Mouse (Mus musculus) brown adipose tissue, adult 24 weeks (tissue): ENCODE results near the gene Gm49373. TPM values are rescaled to one million over a fixed set of nuclear protein-coding genes. Genes with fewer than 3 reads are reported as not detected.
A peak's percentile ranks its signal among the peaks of the same experiment; 100 is the strongest.

ENCODE experiments used
- H3K27ac ChIP-seq: fragments of 200-500 bp; replicated peaks from 2 replicates; pipeline ENCODE4 v1.5.1; 2012; ENCODE audit warnings: low read depth, mild to moderate bottlenecking, low read length
- H3K4me1 ChIP-seq: fragments of 200-500 bp; 2 replicates; pipeline ENCODE4 v1.6.1; 2012; ENCODE audit warnings: low read length, mixed read lengths; ENCODE audit not compliant: control insufficient read depth, insufficient read depth, insufficient read length
- H3K4me3 ChIP-seq: fragments of 200-500 bp; 2 replicates; pipeline ENCODE4 v1.5.1; 2012; ENCODE audit warnings: low read depth, mild to moderate bottlenecking, low read length, moderate library complexity; ENCODE audit not compliant: insufficient read depth
- polyA plus RNA-seq: library from polyadenylated mRNA; stranded (reverse); fragments of >200 nt; gene quantifications from 2 replicates; pipeline ENCODE4 v1.2.4, GENCODE M21; 2012; ENCODE audit not compliant: missing spikeins, insufficient read depth, insufficient read length

Gm49373 gene
- polyA plus RNA-seq = 0.79 TPM in 1 of 2 replicates, not detected in the other

DNA sequence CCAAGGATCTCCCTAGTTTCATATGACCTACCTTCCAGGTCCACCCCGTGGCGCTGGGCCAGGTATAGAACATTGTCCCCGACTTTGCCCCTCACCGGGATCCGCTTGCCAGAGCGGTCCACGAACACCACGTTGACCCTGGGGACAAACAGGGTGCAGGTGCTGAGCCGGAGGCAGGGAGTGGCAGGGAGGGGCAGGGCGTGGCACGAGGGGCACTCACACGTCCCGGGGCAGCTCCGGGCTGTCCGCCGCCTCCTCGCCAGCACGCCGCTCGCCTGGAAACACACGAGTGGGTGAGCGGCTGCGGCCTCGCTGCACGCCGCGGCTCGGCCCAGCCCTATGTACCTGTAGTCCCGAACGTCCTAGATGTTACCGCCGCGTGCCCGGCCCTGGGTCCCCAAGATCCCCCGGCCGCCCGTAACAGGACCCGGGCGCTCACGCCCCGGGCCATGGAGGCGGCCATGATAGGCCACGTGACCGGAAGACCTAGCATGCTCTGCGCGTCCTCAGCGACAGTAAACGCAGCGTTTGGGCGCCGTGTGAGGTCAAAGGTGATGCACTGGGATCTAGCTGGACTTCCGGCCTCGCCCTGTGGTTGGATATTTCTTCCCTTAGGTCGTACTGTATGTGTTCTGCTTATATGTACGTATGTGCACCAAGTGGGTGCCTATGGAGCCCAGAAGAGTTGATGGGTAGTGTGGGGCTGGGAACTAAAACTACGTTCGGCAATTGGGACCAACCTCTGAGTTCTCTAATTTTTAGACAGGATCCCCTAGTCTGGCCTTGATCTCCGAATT lies at the start of gene Gm49373, which contains the start of gene Fdx1l:
Gm49373 (minus strand) TSS at position 53 of the 797 bp plus-strand sequence.
Fdx1l (minus strand) TSS at position 571 of the 797 bp plus-strand sequence.
- Histone ChIP-seq H3K4me3 (peak within 1 kb of the TSS; percentile 80), H3K4me1 (peaks cover 7% of the 10 kb centered on the region; the same call in 1 of the 2 replicates), H3K27ac (peak within 1 kb of the TSS; percentile 78)

DNA sequence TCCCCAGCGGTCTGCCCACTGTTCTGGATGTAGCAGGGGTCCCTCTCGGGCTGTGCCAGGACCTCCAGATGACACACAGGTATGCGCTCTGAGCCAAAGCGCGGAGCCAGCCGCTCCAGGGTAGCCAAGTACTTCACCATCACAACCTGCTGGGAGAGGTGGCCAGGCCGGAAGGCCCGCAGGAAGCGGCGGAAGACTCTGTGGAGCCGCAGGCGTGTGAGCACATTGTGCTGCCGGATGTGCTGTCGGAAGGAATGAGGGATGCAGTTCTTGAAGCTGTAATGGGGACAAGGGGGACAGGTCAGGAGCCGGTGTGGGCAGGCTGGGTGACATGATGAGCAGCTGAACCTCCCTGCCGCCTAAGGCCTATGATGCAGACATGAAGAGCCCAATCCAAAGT lies 48.6 kb upstream of the Gm49373 start:
- H3K4me1 ChIP-seq = no peaks in the 10 kb centered on the region
- H3K27ac ChIP-seq = no peak overlapping the region
- H3K4me3 ChIP-seq = no peak overlapping the region

DNA sequence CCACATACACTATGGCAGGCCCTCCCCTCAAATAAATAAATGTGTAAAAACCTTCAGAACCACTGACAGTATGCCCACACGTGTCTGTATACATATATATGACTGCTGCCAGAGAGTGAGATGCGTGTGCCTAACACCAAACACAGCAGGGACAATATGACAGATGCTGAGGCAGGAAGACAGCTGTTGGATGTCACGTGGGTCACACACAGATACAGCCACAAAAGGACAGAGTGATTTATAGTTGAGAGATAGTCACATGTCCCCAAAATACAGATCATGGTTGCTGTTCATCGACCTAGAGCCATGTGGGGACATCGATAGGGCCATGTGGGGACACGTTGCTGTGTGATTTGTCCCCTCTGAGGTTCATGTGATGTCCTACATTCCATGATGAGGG lies 44.2 kb upstream of the Gm49373 start:
- H3K27ac ChIP-seq = no peak overlapping the region
- no peak overlapping the region for H3K4me3 ChIP-seq
- H3K4me1 ChIP-seq = no peaks in the 10 kb centered on the region

DNA sequence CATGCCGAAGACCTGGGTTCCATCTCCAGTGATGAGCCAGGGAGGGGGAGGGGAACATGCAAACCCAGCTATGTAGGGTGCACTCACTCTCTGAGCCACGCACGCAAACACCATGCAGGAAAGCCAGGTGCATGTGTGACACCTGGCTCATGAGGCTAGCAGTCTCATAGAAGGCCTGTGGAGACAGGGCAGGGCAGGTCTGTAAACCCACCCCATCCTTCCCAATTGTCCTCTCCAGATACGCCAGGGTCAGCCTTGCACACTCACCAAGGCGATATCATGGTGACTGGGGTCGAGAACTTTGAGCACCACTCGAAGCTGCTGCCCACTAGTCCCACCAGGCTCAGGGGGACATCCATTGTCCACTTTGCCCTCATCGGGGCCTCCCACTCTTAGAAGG lies 42.2 kb upstream of the Gm49373 start:
- H3K4me3 ChIP-seq = no peak overlapping the region
- no peak overlapping the region for H3K27ac ChIP-seq
- no peaks in the 10 kb centered on the region for H3K4me1 ChIP-seq

DNA sequence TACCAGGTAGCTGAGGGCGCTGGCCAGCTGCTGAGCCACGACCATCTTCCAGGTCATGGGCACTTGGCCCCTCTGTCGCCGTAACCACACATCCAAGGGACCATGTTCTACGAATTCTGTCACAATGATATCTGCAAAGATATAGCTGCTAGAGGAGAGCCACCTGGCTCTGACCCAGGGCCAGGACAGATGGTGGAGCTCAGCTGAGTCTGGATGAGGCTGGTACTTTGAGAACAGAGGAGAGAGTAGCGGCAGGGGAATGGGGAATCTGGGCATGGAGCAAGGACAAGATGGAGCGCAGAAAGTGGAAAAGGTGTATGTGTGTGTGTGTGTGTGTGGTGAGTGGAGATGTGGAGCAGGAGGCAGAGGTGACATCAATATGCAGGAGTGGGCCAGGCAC lies 41.3 kb upstream of the Gm49373 start:
- no peak overlapping the region for H3K4me3 ChIP-seq
- no peaks in the 10 kb centered on the region for H3K4me1 ChIP-seq
- no peak overlapping the region for H3K27ac ChIP-seq

DNA sequence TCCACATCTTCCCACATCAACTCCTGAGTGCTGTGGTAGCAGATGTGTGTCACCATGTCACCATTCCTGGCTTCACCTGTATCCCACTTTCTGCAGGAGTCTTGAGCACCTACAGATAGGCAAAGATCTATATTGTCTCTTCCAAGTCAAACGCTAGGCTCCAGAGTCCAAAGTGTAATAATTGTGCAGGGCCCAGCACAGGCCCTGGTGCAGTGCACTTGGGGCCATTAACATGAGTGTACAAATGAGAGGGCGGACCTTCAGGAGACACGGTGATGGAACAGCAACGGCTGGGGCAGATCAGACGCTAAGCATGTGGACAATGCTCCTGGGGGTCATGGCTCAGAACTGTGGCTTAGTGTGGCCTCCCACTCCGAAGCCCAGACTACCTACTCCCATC lies 40.9 kb upstream of the Gm49373 start:
- Histone ChIP-seq H3K27ac (no peak overlapping the region), H3K4me3 (no peak overlapping the region), H3K4me1 (no peaks in the 10 kb centered on the region)

DNA sequence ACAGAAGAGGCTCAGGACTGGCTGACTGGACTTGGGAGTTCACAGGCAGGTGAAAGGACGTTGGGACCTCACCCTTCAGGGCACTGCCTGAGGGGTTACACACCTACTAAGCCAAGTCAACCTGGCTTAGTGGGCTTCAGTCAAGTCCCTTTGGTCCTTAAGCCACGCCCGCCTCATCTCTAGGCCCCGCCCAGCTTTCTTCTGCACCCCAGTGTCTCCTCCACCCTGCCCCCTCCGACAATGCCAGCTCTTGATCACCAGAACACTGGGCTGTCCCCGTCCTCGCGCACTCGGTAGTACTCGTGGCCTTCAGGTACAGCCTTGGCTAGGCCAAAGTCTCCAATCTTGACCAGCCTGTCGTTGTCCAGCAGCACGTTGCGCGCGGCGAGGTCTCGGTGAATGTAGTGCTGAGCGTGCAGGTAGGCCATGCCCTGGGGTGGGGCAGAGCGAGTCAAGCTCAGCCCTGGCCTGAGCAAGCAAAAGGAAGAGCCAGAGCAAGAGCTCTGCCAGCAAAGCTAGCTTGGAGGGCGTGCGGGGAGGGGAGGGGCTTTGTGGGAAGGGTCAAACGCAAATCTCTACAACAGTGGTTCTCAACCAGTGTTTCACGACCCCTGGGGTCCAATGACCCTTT lies 34.8 kb upstream of the Gm49373 start:
- H3K4me3 ChIP-seq = no peak overlapping the region
- no peaks in the 10 kb centered on the region for H3K4me1 ChIP-seq
- H3K27ac ChIP-seq = no peak overlapping the region

DNA sequence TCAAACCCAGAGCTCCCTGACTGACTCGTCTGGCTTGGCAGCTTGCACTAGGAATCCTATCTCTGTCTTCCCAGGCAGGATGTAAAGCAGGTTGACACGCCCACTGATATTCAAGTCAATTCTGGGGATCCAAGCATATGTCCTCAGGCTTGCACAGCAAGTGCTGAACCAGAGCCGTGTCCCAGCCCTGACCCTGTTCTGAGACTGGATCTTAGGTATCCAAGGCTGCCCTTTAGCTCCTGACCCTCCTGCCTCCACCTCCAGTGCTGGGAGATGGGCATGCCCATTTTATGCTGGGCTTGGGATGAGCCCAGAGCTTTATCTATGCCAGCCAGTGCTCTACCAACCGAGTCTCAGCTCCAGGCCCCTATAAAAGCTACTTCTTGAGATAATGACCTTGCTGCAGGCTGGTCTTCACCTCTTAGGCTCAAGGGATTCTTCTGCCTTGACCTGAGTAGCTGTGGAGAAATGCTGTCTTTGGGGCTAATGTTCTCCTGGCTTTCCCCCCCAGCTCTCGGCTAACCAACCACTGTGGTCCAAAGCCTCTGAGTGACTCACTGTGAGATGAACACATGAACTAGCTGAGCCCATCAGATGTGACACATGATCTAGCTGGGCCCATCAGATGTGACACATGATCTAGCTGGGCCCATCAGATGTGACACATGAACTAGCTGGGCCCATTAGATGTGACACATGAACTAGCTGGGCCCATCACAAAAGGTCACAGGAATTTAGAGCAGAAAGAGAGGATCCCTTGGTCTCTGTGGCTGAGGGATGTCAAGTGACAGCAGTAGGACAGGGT lies 33.1 kb upstream of the Gm49373 start:
- Histone ChIP-seq H3K4me1 (no peaks in the 10 kb centered on the region), H3K4me3 (no peak overlapping the region), H3K27ac (no peak overlapping the region)

DNA sequence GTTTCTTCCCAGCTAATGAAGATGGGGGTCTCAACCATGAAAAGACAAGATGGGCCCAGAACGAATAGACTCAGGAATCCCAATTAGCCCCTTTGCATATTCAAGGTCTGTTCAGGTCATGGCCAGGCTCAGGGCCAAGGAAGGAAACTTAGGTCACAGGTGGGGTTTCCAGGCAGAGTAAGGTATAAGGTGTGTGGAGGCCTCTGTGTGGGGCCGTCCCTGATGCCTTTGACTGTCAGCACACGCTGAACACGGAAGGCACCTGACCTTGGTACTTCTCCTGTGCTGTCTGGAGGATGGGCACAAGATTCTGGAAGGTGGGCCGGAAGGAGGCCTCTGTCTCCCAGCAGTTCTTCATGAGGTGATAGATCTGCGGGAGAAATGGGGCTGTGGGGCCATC lies 31.9 kb upstream of the Gm49373 start:
- no peak overlapping the region for H3K27ac ChIP-seq
- H3K4me1 ChIP-seq = no peaks in the 10 kb centered on the region
- no peak overlapping the region for H3K4me3 ChIP-seq

DNA sequence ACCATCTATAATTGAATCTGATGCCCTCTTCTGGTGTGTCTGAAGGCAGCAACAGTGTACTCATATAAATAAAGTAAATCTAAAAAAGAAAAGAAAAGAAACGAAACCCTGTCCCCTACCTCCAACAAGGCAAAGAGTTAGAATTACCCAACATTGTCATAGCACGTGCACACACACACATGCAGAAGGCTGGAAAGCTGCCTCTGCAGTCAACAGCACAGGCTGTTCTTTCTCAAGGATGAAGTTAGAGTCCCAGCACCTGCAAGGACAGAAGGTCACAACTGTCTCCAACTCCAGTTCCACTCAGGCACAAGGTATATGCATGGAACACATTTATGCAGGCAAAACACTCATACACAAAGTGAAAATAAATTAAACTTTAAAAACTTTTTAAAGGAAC lies 29.2 kb upstream of the Gm49373 start:
- no peak overlapping the region for H3K27ac ChIP-seq
- H3K4me1 ChIP-seq = no peaks in the 10 kb centered on the region
- no peak overlapping the region for H3K4me3 ChIP-seq

DNA sequence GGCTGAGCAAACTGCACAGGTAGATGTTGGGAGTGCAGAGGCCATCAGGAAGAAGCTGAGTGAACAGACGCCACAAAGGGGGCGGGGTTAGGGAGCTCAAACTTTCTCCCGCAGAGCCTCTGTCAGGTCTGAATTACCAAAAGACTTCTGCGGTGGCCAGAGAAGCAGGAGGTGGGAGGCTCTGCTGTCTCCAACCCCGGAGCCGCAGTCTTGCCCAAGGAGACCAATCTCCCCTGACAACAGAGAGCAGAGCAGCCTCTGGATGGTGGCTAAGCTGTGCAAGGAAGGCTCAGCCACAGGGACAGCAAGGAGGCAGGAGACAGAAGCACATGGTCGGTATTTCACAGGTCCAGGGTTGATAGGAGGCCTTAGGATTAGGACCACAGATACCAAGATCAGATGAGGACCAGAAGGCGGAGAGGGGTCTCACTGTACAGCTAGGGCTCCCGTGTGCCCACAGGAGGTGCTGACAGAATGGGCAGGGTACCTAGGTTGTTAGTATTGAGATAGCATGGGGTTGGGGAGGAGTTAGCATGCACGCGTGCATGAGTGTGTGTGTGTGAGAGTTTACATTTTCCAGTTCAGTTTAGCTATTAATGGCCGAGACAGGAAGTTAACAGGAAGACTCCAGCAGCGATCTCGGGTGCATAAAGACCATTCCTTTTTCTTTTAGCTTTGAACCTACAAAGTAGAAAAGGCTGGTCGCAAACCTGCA lies 27.7 kb upstream of the Gm49373 start:
- H3K27ac ChIP-seq = no peak overlapping the region
- no peaks in the 10 kb centered on the region for H3K4me1 ChIP-seq
- H3K4me3 ChIP-seq = no peak overlapping the region

DNA sequence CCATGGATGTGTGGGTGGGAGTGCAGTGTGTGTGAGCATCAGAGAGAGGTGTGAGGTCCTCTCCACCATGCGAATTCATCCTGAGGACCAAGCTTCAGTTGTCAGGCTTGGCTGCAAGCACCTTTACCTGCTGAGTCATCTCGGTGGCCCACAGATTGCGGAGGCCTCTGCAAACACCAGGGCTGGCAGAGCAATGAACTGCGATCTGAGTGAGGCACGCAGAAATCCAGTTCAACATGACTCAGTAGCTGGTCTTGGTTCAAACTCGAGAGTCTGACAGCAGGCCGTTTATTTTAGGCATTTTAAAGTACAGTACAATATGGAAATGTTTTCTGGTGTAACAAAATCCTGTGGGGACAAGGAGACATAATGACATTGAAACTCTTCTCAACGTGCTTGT lies 24.9 kb upstream of the Gm49373 start:
- Histone ChIP-seq H3K27ac (no peak overlapping the region), H3K4me3 (no peak overlapping the region), H3K4me1 (no peaks in the 10 kb centered on the region)

DNA sequence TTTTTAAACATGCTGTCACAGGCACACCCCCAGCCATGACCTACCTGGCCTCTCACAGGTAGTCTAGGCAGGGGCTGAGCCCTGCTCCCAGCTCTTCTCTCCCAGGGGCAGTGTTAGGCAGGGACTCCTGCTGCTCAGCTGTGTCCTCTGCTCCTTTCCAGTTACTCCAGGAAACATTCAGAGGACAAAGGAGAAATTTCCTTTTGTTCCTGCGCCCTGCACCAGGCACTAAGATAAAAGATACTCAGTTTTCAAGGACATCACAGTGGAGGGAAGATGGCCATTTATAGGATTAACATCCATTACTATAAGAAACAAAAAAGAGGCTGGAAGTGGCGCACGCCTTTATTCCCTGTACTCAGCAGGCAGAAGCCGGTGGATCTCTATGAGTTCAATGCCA lies 23.1 kb upstream of the Gm49373 start:
- Histone ChIP-seq H3K4me3 (no peak overlapping the region), H3K4me1 (peaks cover under 1% of the 10 kb centered on the region; the same call in 1 of the 2 replicates), H3K27ac (no peak overlapping the region)

DNA sequence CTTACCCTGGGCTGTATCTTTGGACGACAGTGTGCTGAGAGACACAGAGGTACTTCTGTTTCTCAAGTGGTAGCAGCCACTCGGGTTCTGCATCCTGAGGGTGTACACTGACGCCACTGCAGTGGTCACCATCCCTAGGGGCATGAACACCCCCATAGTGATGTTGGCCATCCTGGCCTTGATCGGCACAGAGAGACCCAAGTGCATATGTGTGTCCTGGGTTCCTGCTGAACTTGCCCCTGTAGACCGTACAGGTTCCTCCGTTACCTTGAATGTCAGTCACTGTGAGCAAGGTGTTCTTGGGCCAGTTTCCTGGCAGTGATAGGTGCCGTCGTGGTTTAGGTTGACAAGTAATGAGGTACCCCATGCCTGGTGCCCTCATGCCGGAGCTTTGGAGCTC lies 20.5 kb upstream of the Gm49373 start:
- Histone ChIP-seq H3K27ac (no peak overlapping the region), H3K4me1 (peaks cover 6% of the 10 kb centered on the region), H3K4me3 (no peak overlapping the region)
